32 mouse cellular contexts compared by ENCODE assay signal in the genomic region with DNA sequence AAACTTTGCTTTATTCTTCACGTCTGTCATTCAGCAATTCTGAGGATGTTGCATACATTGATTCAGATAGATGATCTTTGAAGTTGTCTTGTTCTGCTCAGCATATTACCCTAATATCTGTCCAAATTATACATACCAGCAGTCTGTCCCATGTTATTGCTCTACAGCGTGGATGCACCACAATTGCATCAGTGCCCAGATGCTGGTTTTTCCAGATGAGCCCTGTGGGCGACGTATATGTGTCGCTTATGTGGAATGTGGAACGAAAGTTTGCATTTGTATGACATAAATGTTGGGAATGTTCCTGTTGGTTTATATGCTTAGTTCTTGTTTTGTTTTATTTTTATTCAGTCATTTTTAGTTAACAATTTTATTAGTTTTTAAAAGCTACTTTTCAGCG.
"Had no signal": no experiment of that assay in that cellular context is flagged by ENCODE, and none has a peak within 500 bp of the region (broad histone marks: within the 10 kb centered on the region; RNA-seq: fewer than 3 reads in every experiment).

No protein-coding gene starts in this region.

- H3K36me3 ChIP-seq: limb, embryonic 10.5 days; limb, embryonic 12.5 days; limb, embryonic 13.5 days; limb, embryonic 15.5 days; liver, embryonic 12.5 days; liver, embryonic 13.5 days; liver, embryonic 15.5 days; lung, embryonic 15.5 days; midbrain, embryonic 10.5 days; midbrain, embryonic 12.5 days; midbrain, embryonic 13.5 days; midbrain, embryonic 15.5 days; neural tube, embryonic 12.5 days; neural tube, embryonic 13.5 days had no signal

- DNase-seq: left cerebral cortex, postnatal 4 days; liver; liver, embryonic 13.5 days; liver, postnatal 0 days; lung, adult 18-20 months; lung, adult 2 months; lung, embryonic 14.5 days; lung, postnatal 10 days; lung, postnatal 14 days; lung, postnatal 36 days; lung, postnatal 4 days; midbrain, embryonic 14.5 days had no signal

- H3K27ac ChIP-seq: limb, embryonic 10.5 days; limb, embryonic 12.5 days; limb, embryonic 13.5 days; limb, embryonic 15.5 days; liver, embryonic 12.5 days; liver, embryonic 13.5 days; liver, embryonic 14.5 days; liver, embryonic 15.5 days; lung, embryonic 15.5 days; macrophage; midbrain, embryonic 10.5 days; midbrain, embryonic 12.5 days; midbrain, embryonic 13.5 days; midbrain, embryonic 15.5 days; neural tube, embryonic 12.5 days; neural tube, embryonic 13.5 days had no signal

- H3K4me2 ChIP-seq: limb, embryonic 12.5 days; limb, embryonic 13.5 days; limb, embryonic 15.5 days; liver, embryonic 11.5 days; liver, embryonic 12.5 days; liver, embryonic 13.5 days; liver, embryonic 15.5 days; lung, embryonic 14.5 days; lung, embryonic 15.5 days; midbrain, embryonic 11.5 days; midbrain, embryonic 12.5 days; midbrain, embryonic 13.5 days; midbrain, embryonic 15.5 days; neural tube, embryonic 12.5 days; neural tube, embryonic 13.5 days had no signal

- H3K4me1 ChIP-seq: limb, embryonic 10.5 days; limb, embryonic 12.5 days; limb, embryonic 13.5 days; liver, embryonic 15.5 days; midbrain, embryonic 10.5 days; midbrain, embryonic 12.5 days; midbrain, embryonic 15.5 days had no signal

- H3K9ac ChIP-seq: limb, embryonic 12.5 days; limb, embryonic 13.5 days; limb, embryonic 15.5 days; liver, embryonic 12.5 days; liver, embryonic 13.5 days; liver, embryonic 14.5 days; liver, embryonic 15.5 days; liver, postnatal 0 days; lung, embryonic 14.5 days; lung, embryonic 15.5 days; midbrain, embryonic 12.5 days; midbrain, embryonic 13.5 days; midbrain, embryonic 15.5 days; neural tube, embryonic 12.5 days; neural tube, embryonic 13.5 days had no signal

- H3K4me3 ChIP-seq: limb, embryonic 10.5 days; limb, embryonic 12.5 days; limb, embryonic 13.5 days; limb, embryonic 15.5 days; liver, embryonic 12.5 days; liver, embryonic 13.5 days; liver, embryonic 15.5 days; lung, embryonic 15.5 days; megakaryocyte, embryonic 14.5 days; midbrain, embryonic 10.5 days; midbrain, embryonic 12.5 days; midbrain, embryonic 13.5 days; midbrain, embryonic 15.5 days; neural tube, embryonic 12.5 days; neural tube, embryonic 13.5 days had no signal

- H3K9me3 ChIP-seq: limb, embryonic 10.5 days; limb, embryonic 12.5 days; limb, embryonic 13.5 days; limb, embryonic 15.5 days; liver, embryonic 12.5 days; liver, embryonic 13.5 days; liver, embryonic 15.5 days; lung, embryonic 15.5 days; midbrain, embryonic 10.5 days; midbrain, embryonic 12.5 days; midbrain, embryonic 13.5 days; midbrain, embryonic 15.5 days; neural tube, embryonic 12.5 days; neural tube, embryonic 13.5 days had no signal

- ATAC-seq: liver, embryonic 12.5 days; liver, postnatal 0 days; lung, postnatal 0 days; midbrain, embryonic 13.5 days; midbrain, embryonic 15.5 days; midbrain, embryonic 16.5 days had no signal

- H3K27me3 ChIP-seq: limb, embryonic 12.5 days; limb, embryonic 13.5 days; limb, embryonic 15.5 days; liver, embryonic 12.5 days; liver, embryonic 13.5 days; liver, embryonic 15.5 days; lung, embryonic 15.5 days; midbrain, embryonic 12.5 days; midbrain, embryonic 13.5 days; midbrain, embryonic 15.5 days; neural tube, embryonic 12.5 days; neural tube, embryonic 13.5 days had no signal
